Mouse (Mus musculus): Measurements from ENCODE around the gene Hecw2.

GRCm38 (mm10) chr1:53808229-53808628 lies 386.7 kb downstream of the Hecw2 start:
- TF ChIP-seq CTCF (IDR thresholded peaks at IDR 0.05; ENCODE audit: low read depth) = no peak
- no peak for TF ChIP-seq EP300 (optimal IDR thresholded peaks at IDR 0.05)
